Mouse (Mus musculus) mouse trophoblast stem cell (cell line): ENCODE data around the gene Papln.

ENCODE experiments used
- in situ Hi-C, 2 experiments: fragments of 300-500 bp; cut with MseI, MboI; formaldehyde crosslinking; loops; 2 replicates in 1 of 2; 3 replicates in 1 of 2; pipeline ENCODE4 v1.15.1; 2025

Papln gene

GRCm38 (mm10) chr12:83767833-83768232 lies 4.4 kb downstream of the Papln start:
- in situ Hi-C loops: no loop called here

GRCm38 (mm10) chr12:83768235-83768899 lies 4.9 kb downstream of the Papln start:
- in situ Hi-C loops: no loop called here

DNA sequence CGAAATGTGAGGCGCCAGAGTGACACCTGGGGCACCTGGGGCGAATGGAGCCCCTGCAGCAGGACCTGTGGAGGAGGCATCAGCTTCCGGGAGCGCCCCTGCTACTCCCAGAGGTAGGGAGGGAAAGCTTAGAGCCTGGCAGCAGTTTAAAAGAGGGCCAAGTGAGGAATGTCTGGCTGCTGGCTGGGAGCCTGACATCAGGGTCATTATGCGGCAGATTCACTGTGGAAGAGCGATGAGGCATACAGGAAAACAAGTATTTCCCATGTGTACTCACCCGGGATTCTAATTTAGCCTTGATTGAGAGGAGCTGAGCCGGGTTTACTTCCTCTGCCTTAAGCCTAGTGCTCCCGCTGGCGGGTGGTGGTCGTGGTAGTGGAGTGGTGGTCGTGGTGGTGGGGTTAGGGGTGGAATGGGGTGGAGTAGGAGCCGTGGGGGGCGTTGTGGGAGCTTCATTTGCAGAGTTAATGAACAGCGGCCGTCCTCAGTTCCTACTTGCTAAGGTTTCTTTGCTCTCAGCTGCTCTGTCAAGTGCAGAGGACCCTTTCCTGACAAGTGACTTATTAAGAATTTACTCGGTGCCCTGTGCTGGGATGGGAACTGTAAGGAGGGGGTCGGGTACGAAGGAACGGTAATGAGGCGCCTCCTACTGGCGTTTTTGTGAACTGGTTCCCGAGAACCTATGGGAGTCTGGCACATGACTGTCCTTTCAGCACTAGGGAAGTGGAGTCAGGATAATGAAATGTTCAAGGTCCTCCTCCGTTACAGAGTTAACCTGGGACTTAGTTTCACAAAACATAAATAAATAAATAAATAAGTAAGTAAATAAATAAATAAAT lies 7.2 kb downstream of the Papln start:
- in situ Hi-C loops: no loop called here

DNA sequence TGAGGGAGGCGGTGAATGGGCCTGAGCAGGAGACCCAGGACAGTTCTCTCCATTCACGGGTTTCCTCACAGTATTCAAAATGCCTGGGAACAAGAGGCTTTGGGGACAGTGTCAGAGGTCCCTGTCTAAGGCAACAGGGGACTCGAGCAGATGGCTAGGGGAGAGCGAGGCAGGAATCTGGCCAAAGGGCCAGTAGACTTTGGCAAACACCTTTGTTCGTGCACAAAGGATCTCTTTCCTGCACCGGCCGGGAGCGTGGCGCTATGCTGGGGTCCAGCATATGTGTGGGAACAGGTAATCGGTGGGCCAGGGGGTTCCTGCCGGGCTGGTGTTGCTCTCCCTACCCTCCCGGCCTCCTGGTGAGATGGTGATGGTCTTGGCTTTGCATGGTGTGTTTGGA lies 12.2 kb downstream of the Papln start:
- in situ Hi-C loops: no loop called here

- in situ Hi-C loops: no loop called here
These were observed 13.3 kb downstream of the Papln start for GRCm38 (mm10) chr12:83776766-83777165.

DNA sequence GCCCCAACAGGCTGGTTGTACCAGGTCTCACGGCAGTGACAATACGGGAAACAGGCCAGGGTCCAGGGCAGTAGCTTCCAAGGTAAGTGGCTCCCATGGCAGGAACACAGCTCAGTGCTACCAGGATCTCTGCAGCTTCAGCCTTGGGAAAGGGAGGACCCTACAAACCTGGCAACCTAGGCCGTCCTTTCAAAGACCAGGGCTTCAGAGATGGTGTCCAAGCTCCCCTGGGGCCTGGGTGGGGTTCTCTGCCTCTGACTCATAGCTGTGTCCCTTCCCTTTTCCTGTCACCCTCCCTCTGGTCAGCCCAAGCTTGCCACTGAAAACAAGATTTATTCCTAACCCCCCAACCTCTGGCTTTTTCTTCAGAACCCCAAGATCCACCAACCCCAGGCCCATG lies 16.7 kb downstream of the Papln start:
- in situ Hi-C loops: no loop called here

DNA sequence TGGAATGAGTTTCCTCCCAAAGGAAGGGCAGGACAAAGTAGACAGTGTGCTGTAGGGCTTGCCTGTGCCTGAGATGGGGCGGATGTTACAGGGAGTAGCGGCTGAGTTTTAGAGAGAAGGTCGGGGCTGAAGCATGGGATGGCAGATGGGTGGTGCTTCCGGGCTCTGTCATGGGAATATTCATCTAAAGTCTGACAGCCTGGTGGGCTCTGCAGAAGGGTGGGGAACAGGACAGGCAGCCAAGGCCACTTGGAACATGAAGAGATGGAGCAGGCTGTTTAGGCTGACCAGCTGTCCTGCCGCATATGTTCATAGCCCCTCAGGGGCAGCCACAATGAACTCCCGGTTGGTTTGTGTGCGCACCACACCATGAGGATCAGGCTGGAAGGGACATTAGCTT lies 17.8 kb downstream of the Papln start:
- in situ Hi-C loops: no loop called here

DNA sequence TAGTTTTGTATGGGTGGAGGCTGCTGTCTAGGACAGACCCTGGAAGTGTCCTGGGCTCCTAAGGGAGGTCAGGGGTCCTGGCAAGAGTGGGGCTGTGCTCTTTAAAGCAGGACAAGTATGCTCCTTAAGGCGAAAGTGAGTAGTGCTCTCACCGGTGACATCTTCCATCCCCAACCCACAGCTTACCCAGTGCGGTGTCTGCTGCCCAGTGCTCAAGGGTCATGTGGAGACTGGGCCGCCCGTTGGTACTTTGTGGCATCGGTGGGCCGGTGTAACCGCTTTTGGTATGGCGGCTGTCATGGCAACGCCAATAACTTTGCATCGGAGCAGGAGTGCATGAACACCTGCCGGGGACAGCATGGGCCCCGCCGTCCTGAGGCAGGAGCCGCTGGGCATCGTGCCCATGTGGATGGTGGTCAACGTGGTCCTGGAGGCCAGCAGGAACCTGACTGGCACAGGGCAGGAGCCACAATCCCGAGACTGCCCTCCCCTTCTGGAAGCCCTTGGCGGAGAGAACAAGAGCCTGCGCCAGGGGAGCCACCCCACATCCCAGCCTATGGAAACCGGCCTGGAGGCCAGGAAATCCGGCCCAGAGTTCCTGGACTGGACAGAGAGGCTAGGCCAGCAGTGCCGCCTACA lies 18.3 kb downstream of the Papln start:
- in situ Hi-C loops: no loop called here

DNA sequence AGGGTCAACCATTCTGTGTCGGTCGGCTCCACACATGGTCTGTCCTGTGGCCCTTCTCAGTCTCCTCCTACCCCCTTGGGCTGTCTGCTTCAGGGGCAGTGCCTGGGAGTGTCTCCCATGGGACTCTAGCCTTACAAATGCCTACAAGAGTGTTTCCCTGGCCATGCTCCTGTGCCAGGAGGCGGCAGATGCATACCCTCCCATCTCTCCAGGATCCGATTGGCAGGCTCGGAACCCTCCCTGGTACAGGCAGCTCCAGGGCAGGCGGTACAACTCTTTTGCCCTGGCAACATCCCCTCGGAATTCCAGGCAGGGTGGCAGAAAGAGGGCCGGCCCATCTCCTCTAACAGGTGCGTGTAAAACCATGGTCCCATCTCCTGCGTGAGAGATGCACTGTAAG lies 19.2 kb downstream of the Papln start:
- in situ Hi-C loops: no loop called here

DNA sequence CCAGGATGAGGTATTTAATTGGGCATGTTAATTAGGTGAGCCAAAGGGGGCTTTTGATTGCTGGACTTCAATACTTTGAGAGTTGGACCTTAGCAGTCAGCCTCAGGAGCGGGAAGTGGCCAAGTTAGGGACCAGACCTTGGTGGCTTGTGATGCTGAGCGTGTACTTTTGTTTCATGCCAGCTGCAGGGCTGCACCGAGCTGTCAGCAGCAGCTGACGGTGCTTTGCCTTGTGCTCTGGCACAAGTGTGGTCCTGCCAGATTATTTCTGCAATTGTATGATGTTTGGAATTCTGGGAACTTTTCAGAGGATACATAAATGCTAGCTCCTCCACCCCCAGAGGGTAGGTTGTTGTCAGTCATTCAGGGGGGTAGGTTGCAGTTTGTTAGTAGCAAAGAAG lies 21.9 kb downstream of the Papln start:
- in situ Hi-C loops: no loop called here

GRCm38 (mm10) chr12:83789051-83789780 lies 25.8 kb downstream of the Papln start:
- in situ Hi-C loops: no loop called here

DNA sequence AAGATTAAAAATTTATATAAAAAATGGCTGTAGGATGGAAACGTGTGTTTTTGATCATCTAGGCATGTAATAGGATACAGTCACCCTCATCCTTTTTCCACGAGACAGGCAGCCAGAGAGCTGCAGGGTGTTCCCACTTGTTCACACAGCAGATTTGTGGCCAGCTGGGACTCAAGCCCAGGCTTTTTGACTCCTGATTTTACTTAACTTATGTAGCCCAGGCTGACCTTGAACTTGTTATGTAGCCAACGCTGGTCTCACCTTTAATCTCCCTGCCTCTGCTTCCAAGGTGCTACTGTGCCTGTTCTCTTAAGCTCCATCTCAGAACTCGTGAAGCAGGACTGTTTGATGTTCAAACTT lies 26.3 kb downstream of the Papln start:
- in situ Hi-C loops: no loop called here

DNA sequence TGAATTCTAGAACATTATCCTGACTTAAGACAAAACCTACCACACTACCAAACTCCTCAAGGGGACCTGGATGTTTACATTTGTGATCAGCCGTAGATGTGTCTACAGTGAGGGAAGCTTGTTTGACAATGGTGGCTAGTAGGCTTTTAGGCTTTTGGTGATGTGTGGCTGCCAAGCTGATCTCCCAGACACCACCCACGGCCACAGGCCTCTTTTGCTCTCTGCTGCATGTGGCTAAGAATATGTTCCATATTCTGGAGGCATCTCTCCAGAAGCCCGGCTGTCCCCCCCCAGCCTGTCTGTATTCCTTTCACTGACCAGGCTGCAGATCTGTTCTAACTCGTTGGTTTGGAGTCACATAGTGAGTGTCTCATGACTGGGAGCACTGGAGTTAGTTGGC lies 27.3 kb downstream of the Papln start:
- in situ Hi-C loops: no loop called here

DNA sequence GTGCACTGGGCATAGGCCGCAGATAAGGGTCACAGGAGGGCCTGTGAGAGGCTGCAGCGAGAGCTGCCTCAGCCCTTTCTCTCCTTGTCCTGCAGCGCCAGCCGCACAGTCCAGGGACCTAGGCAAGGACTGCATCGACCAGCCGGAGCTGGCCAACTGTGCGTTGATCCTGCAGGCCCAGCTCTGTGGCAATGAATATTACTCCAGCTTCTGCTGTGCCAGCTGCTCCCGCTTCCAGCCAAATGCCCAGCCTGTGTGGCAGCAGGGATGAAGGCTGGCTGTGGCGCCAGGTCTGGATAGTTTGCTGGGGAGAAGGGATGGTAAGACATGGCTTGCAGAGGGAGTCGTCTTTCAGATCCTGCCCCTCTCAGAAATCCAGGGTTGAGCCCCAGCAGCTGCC lies 28.3 kb downstream of the Papln start:
- in situ Hi-C loops: no loop called here

GRCm38 (mm10) chr12:83792706-83793410 lies 29.4 kb downstream of the Papln start:
- in situ Hi-C loops: no loop called here

DNA sequence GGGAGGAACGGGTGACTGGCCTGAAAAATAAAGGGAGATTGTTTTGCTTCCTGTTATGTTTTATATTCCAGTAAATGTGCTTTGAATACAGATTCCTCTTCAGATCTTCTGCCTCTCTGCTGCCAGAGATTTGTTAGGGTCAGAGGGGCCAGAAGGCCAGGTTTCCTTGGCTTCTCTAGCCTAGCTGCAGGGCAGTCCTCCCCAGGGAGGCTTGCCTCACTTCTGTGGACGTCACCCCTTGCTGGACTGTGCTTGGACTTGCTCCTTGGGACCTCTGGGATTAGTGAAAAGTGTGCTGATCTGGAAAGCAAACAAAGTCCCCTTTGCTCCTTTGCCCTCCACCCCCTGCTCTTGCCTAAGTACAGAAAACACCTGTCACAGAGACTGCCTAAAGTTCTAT lies 31.6 kb downstream of the Papln start:
- in situ Hi-C loops: no loop called here

- in situ Hi-C loops: no loop called here
These were observed 32.2 kb downstream of the Papln start for GRCm38 (mm10) chr12:83795586-83795985.

DNA sequence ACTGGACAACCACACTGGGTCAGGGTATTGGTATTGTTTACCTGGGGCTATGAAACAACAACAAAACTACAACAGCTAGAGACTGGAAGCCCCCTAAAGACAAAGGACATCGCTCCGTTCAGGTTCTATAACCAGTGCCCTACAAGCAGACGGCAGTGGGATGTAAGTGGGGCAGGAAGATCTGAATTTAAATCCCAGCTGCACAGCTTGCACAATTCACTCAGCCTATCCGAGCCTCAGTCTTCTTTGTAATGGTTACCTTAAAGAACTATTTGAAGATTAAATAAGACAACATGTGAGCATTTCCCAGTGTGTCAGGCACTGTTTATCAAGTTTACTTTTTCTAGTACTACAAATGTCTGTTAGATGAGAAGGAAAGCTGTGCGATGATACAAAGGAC lies 34.9 kb downstream of the Papln start:
- in situ Hi-C loops: no loop called here

- in situ Hi-C loops: no loop called here
These were observed 37.5 kb downstream of the Papln start for GRCm38 (mm10) chr12:83800943-83801342.

- in situ Hi-C loops: no loop called here
These were observed 40.2 kb downstream of the Papln start for GRCm38 (mm10) chr12:83803641-83804040.

GRCm38 (mm10) chr12:83811901-83812300 lies 48.5 kb downstream of the Papln start:
- in situ Hi-C loops: no loop called here

- in situ Hi-C loops: no loop called here
These were observed 53.2 kb downstream of the Papln start for GRCm38 (mm10) chr12:83816616-83817015.
